Mouse (Mus musculus) retina, postnatal 7 days (tissue): ENCODE results near the gene Krt84.
"Not testable (repeated sequence)": the region's sequence is repeated elsewhere in the genome, so short reads cannot be mapped to it uniquely, and the experiment has no call there.

ENCODE experiments used
- DNase-seq: peaks from one replicate; pipeline ENCODE4 v3.0.0-alpha.2; 2012; ENCODE audit warnings: low read depth, low spot score

Krt84 gene

DNA sequence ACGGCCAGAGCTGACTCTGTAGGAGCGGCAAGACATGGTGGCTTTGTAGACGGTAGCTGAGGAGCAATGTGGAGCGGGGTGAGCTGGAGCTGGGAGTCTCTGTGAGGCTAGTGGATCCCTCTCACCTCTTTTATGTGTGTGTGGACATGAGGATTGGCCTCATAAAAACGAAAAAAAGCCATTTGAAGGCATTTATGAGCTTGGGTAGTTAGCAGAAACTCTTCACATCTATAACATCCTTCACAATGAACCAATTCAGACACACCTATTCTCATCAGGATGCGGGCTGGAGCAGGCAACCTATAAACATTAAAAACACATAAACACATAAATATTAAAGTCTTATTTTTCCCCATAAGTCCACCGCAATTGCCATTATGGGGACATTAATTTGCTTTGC lies at the start of gene Krt84:
Krt84 (minus strand) TSS at position 101 of the 400 bp plus-strand sequence.
- no peak for DNase-seq

GRCm38 (mm10) chr15:101581701-101582100 lies 49.1 kb upstream of the Krt84 start:
- DNase-seq: no peak

- DNase-seq: no peak
Observed at GRCm38 (mm10) chr15:101575506-101575905, 42.9 kb upstream of the Krt84 start.

GRCm38 (mm10) chr15:101573796-101574345 lies 41.3 kb upstream of the Krt84 start, which contains the start of gene Krt75:
Gene Krt75 (minus strand): TSS chr15:101573904.
- DNase-seq: no peak

- no peak for DNase-seq
Observed at GRCm38 (mm10) chr15:101567780-101568179, 35.2 kb upstream of the Krt84 start.

DNA sequence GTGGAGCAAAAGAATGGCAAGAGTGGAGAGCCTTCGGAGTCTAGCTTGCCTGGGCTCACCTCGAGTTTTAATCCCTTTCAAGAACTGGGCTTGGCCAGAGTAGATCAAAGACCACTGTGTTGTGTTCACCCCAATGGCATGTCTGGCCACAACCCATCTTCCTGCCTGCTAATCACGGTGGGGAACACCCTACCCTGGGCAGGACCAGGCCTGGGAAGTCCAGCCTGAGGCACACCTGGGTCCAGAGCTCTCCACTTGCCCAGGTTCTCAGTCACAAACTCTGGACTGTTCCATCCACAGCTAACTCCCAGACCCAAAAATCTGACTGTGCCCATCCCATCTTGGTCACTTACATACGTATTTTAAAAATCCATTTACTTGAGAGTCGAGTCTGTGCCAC lies 30.2 kb upstream of the Krt84 start, which contains the start of gene Krt90:
Krt90 (minus strand) TSS at position 101 of the 400 bp plus-strand sequence.
- DNase-seq: no peak

GRCm38 (mm10) chr15:101558034-101558646 lies 25.5 kb upstream of the Krt84 start:
- no peak for DNase-seq

GRCm38 (mm10) chr15:101553169-101553568 lies 20.5 kb upstream of the Krt84 start:
- DNase-seq: no peak

DNA sequence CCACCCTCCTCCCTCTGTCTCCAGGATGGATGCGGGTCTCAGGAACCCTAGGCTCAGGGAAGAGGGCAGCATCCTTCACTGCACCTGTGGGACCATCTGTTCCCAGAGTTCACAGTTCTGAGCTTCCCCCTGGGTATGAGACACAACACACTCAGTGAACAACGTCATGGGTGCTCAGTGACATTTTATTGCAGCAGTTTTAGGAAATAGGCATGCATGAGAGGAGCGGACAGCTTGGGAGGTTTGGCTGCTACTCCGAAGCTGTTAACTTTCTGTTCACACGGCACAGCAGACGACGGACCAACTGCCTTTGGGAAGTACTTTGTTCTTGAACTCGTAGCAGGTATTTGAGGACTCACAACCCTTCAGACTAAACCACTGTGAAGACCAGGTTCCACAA lies 19.6 kb upstream of the Krt84 start:
- DNase-seq: no peak

DNA sequence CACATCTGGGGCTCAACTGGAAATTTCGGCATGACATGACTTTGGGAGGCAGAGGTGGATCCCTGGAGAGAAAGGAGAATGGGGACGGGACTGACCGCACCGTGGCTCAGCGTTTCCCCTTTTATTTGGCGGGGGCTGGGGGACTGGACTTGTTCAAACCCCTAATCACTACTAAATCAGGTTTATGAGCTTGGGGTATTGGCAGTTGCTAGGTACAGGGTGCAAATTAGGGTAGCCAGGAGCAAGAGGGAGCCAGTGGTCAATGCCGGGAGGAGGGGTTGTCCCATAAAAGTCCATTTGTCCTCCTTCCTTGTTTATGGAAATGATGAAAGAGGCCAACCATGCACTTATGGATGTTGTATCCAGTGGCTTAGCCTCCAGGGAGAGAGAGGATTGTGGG lies 17.9 kb upstream of the Krt84 start, which contains the start of gene Krt82:
Krt82 (minus strand) TSS at position 101 of the 400 bp plus-strand sequence.
- DNase-seq: no peak

GRCm38 (mm10) chr15:101544478-101544877 lies 11.9 kb upstream of the Krt84 start:
- no peak for DNase-seq

GRCm38 (mm10) chr15:101542543-101542942 lies 9.9 kb upstream of the Krt84 start:
- DNase-seq: no peak

DNA sequence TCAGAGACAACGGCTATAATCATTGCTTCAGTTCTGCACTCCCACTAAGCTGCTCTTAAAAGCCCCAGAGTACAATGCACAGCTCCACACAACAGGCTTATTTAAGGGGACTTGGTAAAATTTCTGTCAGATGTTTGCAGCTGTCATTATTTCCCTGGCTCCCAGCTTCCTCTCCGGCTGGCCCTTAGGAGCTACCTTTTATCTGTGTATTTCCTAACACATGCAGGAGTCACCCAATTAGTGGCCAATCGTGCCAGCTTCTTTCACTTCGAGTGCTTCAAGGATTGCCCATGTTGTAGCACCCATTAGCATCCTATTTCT lies 5.9 kb upstream of the Krt84 start:
- no peak for DNase-seq

DNA sequence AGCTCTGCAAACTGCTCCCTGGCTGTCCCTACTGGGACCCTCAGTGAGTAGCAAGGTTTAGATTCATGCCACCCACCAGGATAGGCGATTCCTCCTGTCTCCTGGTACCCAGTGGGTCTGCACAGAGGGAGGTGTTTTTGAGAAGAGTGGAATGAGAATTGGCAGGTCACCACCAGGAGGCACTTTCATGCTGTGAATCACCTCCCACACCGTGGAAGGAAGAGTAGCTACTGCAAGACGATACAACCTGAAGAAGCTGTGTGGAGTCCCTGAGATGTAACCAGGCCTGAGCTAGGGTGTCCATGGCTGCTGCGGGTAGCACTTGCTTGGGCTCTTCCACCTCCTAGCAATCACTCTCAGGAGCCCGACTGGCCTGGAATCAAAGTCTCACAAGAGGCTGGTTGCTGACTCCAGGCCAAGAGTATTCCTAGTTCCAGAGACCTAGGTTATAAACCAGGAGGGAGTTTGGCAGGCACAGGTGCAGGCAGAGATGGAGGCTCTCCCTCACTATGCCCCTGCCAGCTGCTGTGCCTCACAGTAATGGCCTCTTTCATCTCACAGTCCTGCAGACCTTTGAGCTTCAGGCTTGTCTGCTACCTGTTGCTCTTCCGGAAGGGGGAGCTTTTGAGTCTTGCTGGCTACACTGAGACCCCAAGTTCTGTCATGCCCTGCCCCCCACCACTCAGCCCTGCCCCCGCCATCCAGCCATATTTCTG lies 5.4 kb upstream of the Krt84 start:
- DNase-seq: no peak

GRCm38 (mm10) chr15:101536054-101536850 lies 3.6 kb upstream of the Krt84 start:
- no peak for DNase-seq

DNA sequence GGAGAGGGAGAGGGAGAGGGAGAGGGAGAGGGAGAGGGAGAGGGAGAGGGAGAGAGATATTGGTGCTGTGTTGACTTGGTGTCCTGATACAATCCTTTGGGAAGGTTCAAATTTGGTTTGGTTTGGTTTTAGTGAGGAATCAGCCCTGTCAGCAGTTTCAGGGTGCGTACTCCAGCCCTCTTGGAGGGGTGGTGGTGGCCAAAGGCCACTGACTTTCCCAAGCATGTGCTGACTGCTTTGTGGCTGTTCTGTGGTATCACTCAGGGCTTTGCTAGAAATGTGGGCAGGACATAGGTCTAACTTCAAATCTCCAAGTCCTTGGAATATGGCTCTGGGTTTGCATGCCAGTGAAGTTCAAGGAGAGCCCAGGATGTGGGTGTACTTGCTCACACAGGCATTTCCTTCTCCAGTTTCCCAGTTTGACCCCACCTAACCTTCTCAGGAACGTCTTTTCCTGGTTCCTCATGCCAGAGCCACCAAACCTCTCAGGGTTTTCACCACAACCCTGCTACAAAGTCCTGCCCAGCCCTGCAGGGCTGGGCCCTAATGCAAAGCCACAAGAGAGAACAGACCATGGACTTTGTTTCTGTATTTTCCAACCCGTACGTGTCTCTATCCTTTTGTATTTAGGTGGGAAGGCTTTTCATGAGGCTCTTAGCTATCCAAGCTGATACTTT lies 9.9 kb downstream of the Krt84 start:
- no peak for DNase-seq

DNA sequence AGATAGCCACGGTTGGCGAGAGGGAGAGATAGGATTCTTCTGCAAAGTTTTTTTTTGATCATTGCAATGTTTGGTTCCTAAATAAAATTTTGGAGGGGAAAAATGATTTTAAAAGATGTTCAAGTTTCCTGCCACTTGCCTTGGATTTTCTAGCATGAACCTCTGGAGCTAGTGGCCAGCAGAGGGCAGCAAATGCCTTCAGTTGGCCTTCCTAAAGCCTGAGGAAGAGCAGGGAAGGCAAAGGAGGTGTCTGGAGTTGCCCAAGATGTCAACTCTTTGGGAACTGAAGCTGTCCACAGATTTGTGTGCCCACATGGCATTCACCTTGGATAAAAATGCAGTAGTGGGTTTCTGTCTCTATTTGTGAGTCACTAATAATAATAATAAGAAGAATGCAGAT lies 12.8 kb downstream of the Krt84 start:
- DNase-seq: peak; percentile 71

- DNase-seq: not testable (repeated sequence)
Observed at GRCm38 (mm10) chr15:101517161-101517560, 15.5 kb downstream of the Krt84 start, which contains the start of gene Gm49425. Gene Gm49425 (minus strand): TSS chr15:101517261.

- DNase-seq: no peak
Observed at GRCm38 (mm10) chr15:101508247-101508646, 24.4 kb downstream of the Krt84 start.

GRCm38 (mm10) chr15:101506896-101507758 lies 25.5 kb downstream of the Krt84 start:
- DNase-seq: no peak
